Mouse (Mus musculus) MEL (cell line): ENCODE measurements around the gene Dusp1. TPM values are rescaled to one million over a fixed set of nuclear protein-coding genes. Genes with fewer than 3 reads are reported as not detected.

ENCODE experiments used
- DNase-seq: peaks from one replicate; pipeline ENCODE4 v3.0.0; 2011; ENCODE audit warnings: low read depth, low spot score
- H3K27ac ChIP-seq: 2 replicates; pipeline ENCODE4 v1.5.1; 2012; ENCODE audit warnings: low read depth, mild to moderate bottlenecking, control low read depth, low read length, moderate library complexity; ENCODE audit not compliant: control insufficient read depth
- H3K27me3 ChIP-seq, 2 experiments: fragments of 150-350 bp in 1 of 2; sonication (generic) in 1 of 2; 2 replicates each; pipeline ENCODE4 v1.6.1; 2012; ENCODE audit warnings: low read length in 2 of 2, mild to moderate bottlenecking in 2 of 2, improper control_type of control experiment in 1 of 2, moderate library complexity in 1 of 2; ENCODE audit not compliant: insufficient read depth in 2 of 2, control insufficient read depth in 1 of 2
- H3K36me3 ChIP-seq, 2 experiments: 2 replicates each; pipeline ENCODE4 v1.6.1; 2012 to 2014; ENCODE audit warnings: low read length in 2 of 2, improper control_type of control experiment in 1 of 2, inconsistent platforms in 1 of 2, mild to moderate bottlenecking in 1 of 2; ENCODE audit not compliant: insufficient read depth in 2 of 2, control insufficient read depth in 1 of 2
- H3K4me1 ChIP-seq, 2 experiments: fragments of 150-350 bp in 1 of 2; sonication (generic) in 1 of 2; 2 replicates each; pipeline ENCODE4 v1.6.1; 2012; ENCODE audit warnings: low read length in 2 of 2, improper control_type of control experiment in 1 of 2, mild to moderate bottlenecking in 1 of 2; ENCODE audit not compliant: insufficient read depth in 2 of 2, control insufficient read depth in 1 of 2
- H3K4me3 ChIP-seq, 2 experiments: fragments of 150-350 bp in 1 of 2; sonication (generic) in 1 of 2; 2 replicates each; pipeline ENCODE4 v1.5.1; 2012; ENCODE audit warnings: low read depth in 2 of 2, low read length in 2 of 2, mild to moderate bottlenecking in 2 of 2, moderate library complexity in 2 of 2, control low read depth in 1 of 2, improper control_type of control experiment in 1 of 2; ENCODE audit not compliant: control insufficient read depth in 1 of 2, insufficient read depth in 1 of 2
- H3K79me2 ChIP-seq: 2 replicates; pipeline ENCODE4 v1.6.1; 2012; ENCODE audit warnings: mild to moderate bottlenecking, low read length, moderate library complexity; ENCODE audit not compliant: control insufficient read depth, poor library complexity, insufficient read depth
- H3K9ac ChIP-seq: 2 replicates; pipeline ENCODE4 v1.6.1; 2012; ENCODE audit warnings: low read depth, mild to moderate bottlenecking, control low read depth, low read length, moderate library complexity; ENCODE audit not compliant: control insufficient read depth, poor library complexity, severe bottlenecking
- H3K9me3 ChIP-seq: fragments of 150-350 bp; sonication (generic); replicated peaks from 2 replicates; pipeline ENCODE4 v1.6.1; 2012; ENCODE audit warnings: mild to moderate bottlenecking, low read length, improper control_type of control experiment, moderate library complexity; ENCODE audit not compliant: insufficient read depth
- BHLHE40 ChIP-seq: IDR thresholded peaks from 2 replicates; pipeline ENCODE4 v1.6.1; 2012; ENCODE audit warnings: low read depth, mild to moderate bottlenecking, inconsistent platforms, low read length, improper control_type of control experiment, borderline replicate concordance
- CHD2 ChIP-seq: IDR thresholded peaks from 2 replicates; pipeline ENCODE4 v1.6.1; 2011; ENCODE audit warnings: low read length, improper control_type of control experiment
- CTCF ChIP-seq, 3 experiments: IDR thresholded peaks in 2 of 3; conservative IDR thresholded peaks in 1 of 3; 2 replicates each; pipeline ENCODE4 v1.5.1; 2011 to 2012; ENCODE audit warnings: low read length in 3 of 3, low read depth in 2 of 3, mild to moderate bottlenecking in 2 of 3, improper control_type of control experiment in 1 of 3, inconsistent platforms in 1 of 3, mixed read lengths in 1 of 3, moderate library complexity in 1 of 3; ENCODE audit not compliant: control insufficient read depth in 1 of 3, insufficient read depth in 1 of 3, poor library complexity in 1 of 3, severe bottlenecking in 1 of 3
- E2F4 ChIP-seq: IDR thresholded peaks from 2 replicates; pipeline ENCODE4 v1.6.1; 2011; ENCODE audit warnings: low read depth, low read length, improper control_type of control experiment, borderline replicate concordance
- ELF1 ChIP-seq: IDR thresholded peaks from 2 replicates; pipeline ENCODE4 v1.6.1; 2014; ENCODE audit warnings: low read depth, mild to moderate bottlenecking, inconsistent platforms, low read length, improper control_type of control experiment, moderate library complexity
- ETS1 ChIP-seq: IDR thresholded peaks from 2 replicates; pipeline ENCODE4 v1.6.1; 2012; ENCODE audit warnings: low read depth, mild to moderate bottlenecking, inconsistent platforms, low read length, improper control_type of control experiment, moderate library complexity
- GABPA ChIP-seq: IDR thresholded peaks from 2 replicates; pipeline ENCODE4 v1.6.1; 2012; ENCODE audit warnings: low read depth, mild to moderate bottlenecking, inconsistent platforms, low read length, improper control_type of control experiment, moderate library complexity
- MYC ChIP-seq: IDR thresholded peaks from 2 replicates; pipeline ENCODE4 v1.6.1; 2011; ENCODE audit warnings: low read depth, mild to moderate bottlenecking, low read length, improper control_type of control experiment, moderate library complexity
- NRF1 ChIP-seq: IDR thresholded peaks from 2 replicates; pipeline ENCODE4 v1.6.1; 2014; ENCODE audit warnings: low read depth, mild to moderate bottlenecking, inconsistent platforms, low read length, improper control_type of control experiment, moderate library complexity; ENCODE audit not compliant: poor library complexity, insufficient read depth, severe bottlenecking
- POLR2A ChIP-seq, 2 experiments: IDR thresholded peaks; 2 replicates each; pipeline ENCODE4 v1.6.1; 2011 to 2012; ENCODE audit warnings: low read length in 2 of 2, mild to moderate bottlenecking in 2 of 2, control low read depth in 1 of 2, improper control_type of control experiment in 1 of 2, low read depth in 1 of 2, moderate library complexity in 1 of 2; ENCODE audit not compliant: control insufficient read depth in 1 of 2, insufficient read depth in 1 of 2, poor library complexity in 1 of 2
- POLR2AphosphoS2 ChIP-seq: IDR thresholded peaks from 2 replicates; pipeline ENCODE4 v1.6.1; 2011; ENCODE audit warnings: low read length, improper control_type of control experiment
- RAD21 ChIP-seq: IDR thresholded peaks from 2 replicates; pipeline ENCODE4 v1.6.1; 2011; ENCODE audit warnings: mild to moderate bottlenecking, low read depth, low read length, improper control_type of control experiment
- TBP ChIP-seq: IDR thresholded peaks from 2 replicates; pipeline ENCODE4 v1.8.0; 2011; ENCODE audit warnings: low read depth, low read length, improper control_type of control experiment
- TCF12 ChIP-seq: IDR thresholded peaks from 2 replicates; pipeline ENCODE4 v1.6.1; 2014; ENCODE audit warnings: low read depth, mild to moderate bottlenecking, inconsistent platforms, low read length, improper control_type of control experiment, moderate library complexity
- ZKSCAN1 ChIP-seq: IDR thresholded peaks from 2 replicates; pipeline ENCODE4 v1.6.1; 2012; ENCODE audit warnings: low read depth, mild to moderate bottlenecking, inconsistent platforms, low read length, improper control_type of control experiment, moderate library complexity
- polyA plus RNA-seq, 2 experiments: library from polyadenylated mRNA; stranded (reverse) in 1 of 2; unstranded in 1 of 2; fragments of >175 nt in 1 of 2; fragments of >200 nt in 1 of 2; gene quantifications; 2 replicates each; pipeline versions ENCODE4 v1.2.1 to v1.2.4; 2012; ENCODE audit warnings: low replicate concordance in 2 of 2, low read depth in 1 of 2; ENCODE audit not compliant: insufficient read length in 2 of 2, insufficient read depth in 1 of 2, missing spikeins in 1 of 2
- total RNA-seq: library from RNA; depleted of rRNA; stranded (reverse); fragments of 300-350 nt; gene quantifications from 2 replicates; pipeline ENCODE4 v1.2.3, GENCODE M21; 2012

Dusp1 gene
- total and polyA plus RNA-seq, 3 experiments: 0.96 to 5.0 TPM; not detected in 1

DNA sequence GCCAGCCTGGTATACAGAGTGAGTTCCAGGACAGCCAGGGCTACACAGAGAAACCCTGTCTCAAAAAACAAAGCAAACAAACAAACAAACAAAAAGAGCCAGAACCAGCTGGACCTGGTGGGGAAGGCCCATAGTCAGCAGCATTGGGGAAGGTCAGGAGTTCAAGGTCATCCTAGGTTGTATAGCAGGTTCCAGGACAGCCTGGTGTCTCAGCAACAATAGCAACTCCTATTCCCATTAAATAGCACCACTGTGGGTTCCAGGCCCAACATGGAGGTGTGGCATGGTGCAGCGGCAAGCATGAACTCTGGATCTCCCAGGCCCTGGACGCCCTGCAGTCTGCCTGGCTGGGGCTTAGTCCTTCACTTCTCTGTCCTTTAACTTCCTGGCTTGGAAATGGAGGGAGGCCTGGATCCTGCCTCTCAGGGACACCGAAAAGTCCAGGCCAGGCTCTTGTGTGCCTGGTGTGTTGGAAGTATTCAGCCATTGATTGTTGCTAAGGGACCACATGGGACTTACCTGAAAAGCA lies 19.0 kb upstream of the Dusp1 start:
- H3K27me3 ChIP-seq: no peaks in the 10 kb centered on the region
- H3K4me3 ChIP-seq: no peak overlapping the region
- no peak for DNase-seq
- H3K9me3 ChIP-seq: no peaks in the 10 kb centered on the region
- no peak overlapping the region for H3K27ac ChIP-seq
- H3K36me3 ChIP-seq: peaks cover 0 to 2% of the 10 kb centered on the region in 2 experiments; a peak in 2 of 4 replicates
- H3K4me1 ChIP-seq: peaks cover 0 to 3% of the 10 kb centered on the region in 2 experiments; a peak in 3 of 4 replicates
- H3K9ac ChIP-seq: no peak overlapping the region
- H3K79me2 ChIP-seq: no peaks in the 10 kb centered on the region; the same call in 1 of the 2 replicates
- TF ChIP-seq ELF1 (no peak), BHLHE40 (no peak), TBP (no peak), GABPA (no peak), NRF1 (no peak), ETS1 (no peak), POLR2A (IDR thresholded peaks at IDR 0.05; ENCODE audit: control insufficient read depth in 1 of 2, insufficient read depth in 1 of 2, low read depth in 1 of 2, low read length in 2 of 2, poor library complexity in 1 of 2) (no peak)

- no peak for TF ChIP-seq POLR2AphosphoS2
- no peak for TF ChIP-seq MYC
- no peak for TF ChIP-seq ETS1
- no peak for TF ChIP-seq GABPA
- no peak for TF ChIP-seq E2F4
- TF ChIP-seq ZKSCAN1: no peak
- TF ChIP-seq BHLHE40: no peak
- no peak for TF ChIP-seq TBP
- no peak for TF ChIP-seq NRF1
- TF ChIP-seq TCF12: no peak
- no peak for TF ChIP-seq RAD21
- no peak for TF ChIP-seq CHD2
- TF ChIP-seq CTCF (IDR thresholded peaks at IDR 0.05 in 2 of 3, conservative IDR thresholded peaks at IDR 0.05 in 1 of 3; ENCODE audit: control insufficient read depth in 1 of 3, insufficient read depth in 1 of 3, low read depth in 2 of 3, low read length in 3 of 3, poor library complexity in 1 of 3, severe bottlenecking in 1 of 3): no peak
- no peak for TF ChIP-seq ELF1
- H3K36me3 ChIP-seq: peaks cover 0 to 6% of the 10 kb centered on the region in 2 experiments; a peak in 2 of 4 replicates
Observed at GRCm38 (mm10) chr17:26579396-26579795, 17.5 kb upstream of the Dusp1 start.

More at GRCm38 (mm10) chr17:26579396-26579795, 17.5 kb upstream of the Dusp1 start:
- no peak for DNase-seq
- H3K4me1 ChIP-seq: peaks cover 0 to 5% of the 10 kb centered on the region in 2 experiments
- H3K4me3 ChIP-seq: no peak overlapping the region
- H3K79me2 ChIP-seq: no peaks in the 10 kb centered on the region; the same call in 1 of the 2 replicates
- H3K27me3 ChIP-seq: no peaks in the 10 kb centered on the region
- no peaks in the 10 kb centered on the region for H3K9me3 ChIP-seq
- no peak overlapping the region for H3K27ac ChIP-seq
- H3K9ac ChIP-seq: no peak overlapping the region
